Mouse (Mus musculus) liver, embryonic 12.5 days (tissue): ENCODE measurements around the gene Snx12. TPM values are rescaled to one million over a fixed set of nuclear protein-coding genes. Genes with fewer than 3 reads are reported as not detected.

Experiments used
- ATAC-seq: fragments of 200-750 bp; cut with Nextera tagmentation; 2 replicates; pipeline ENCODE4 v1.8.0; 2017; ENCODE audit warnings: moderate number of reproducible peaks, mild to moderate bottlenecking, moderate library complexity
- H3K27ac ChIP-seq: fragments of 300-500 bp; sonication (generic); 2 replicates; pipeline ENCODE4 v1.5.1; 2016; ENCODE audit warnings: mild to moderate bottlenecking
- H3K27me3 ChIP-seq: fragments of 300-500 bp; sonication (generic); replicated peaks from 2 replicates; pipeline ENCODE4 v1.6.1; 2016; ENCODE audit warnings: mild to moderate bottlenecking, moderate library complexity
- H3K36me3 ChIP-seq: fragments of 300-500 bp; sonication (generic); 2 replicates; pipeline ENCODE4 v1.6.1; 2016; ENCODE audit warnings: mild to moderate bottlenecking, moderate library complexity
- H3K4me1 ChIP-seq: fragments of 300-500 bp; sonication (generic); 2 replicates; pipeline ENCODE4 v1.6.1; 2016
- H3K4me2 ChIP-seq: fragments of 300-500 bp; sonication (generic); 2 replicates; pipeline ENCODE4 v1.6.1; 2016; ENCODE audit warnings: mild to moderate bottlenecking, moderate library complexity
- H3K4me3 ChIP-seq: fragments of 300-500 bp; sonication (generic); 2 replicates; pipeline ENCODE4 v1.5.1; 2016; ENCODE audit warnings: mild to moderate bottlenecking, moderate library complexity
- H3K9ac ChIP-seq: fragments of 300-500 bp; sonication (generic); 2 replicates; pipeline ENCODE4 v1.6.1; 2016; ENCODE audit warnings: mild to moderate bottlenecking, moderate library complexity
- H3K9me3 ChIP-seq: fragments of 300-500 bp; sonication (generic); replicated peaks from 2 replicates; pipeline ENCODE4 v1.6.1; 2016; ENCODE audit warnings: mild to moderate bottlenecking, moderate library complexity
- WGBS: fragments of 180-500 bp; shearing (Covaris S2); methylation state at CpG from one replicate; pipeline ENCODE4 v1.1.7; 2016; ENCODE audit not compliant: insufficient replicate concordance; 5-methylcytosine and 5-hydroxymethylcytosine counted together
- polyA plus RNA-seq: library from polyadenylated mRNA; unstranded; fragments of >200 nt; fragmentation: Nextera tagmentation; extraction: Ambion mirVana; gene quantifications from 2 replicates; pipeline ENCODE4 v1.2.1, GENCODE M21; 2016

Gene Snx12
- 22.0 and 23.0 TPM in 2 replicates for polyA plus RNA-seq

GRCm38 (mm10) chrX:101221834-101222795 is at the start of gene Snx12:
Snx12 (minus strand) TSS chrX:101222563.
- 7% methylated on average over 55 of the region's 55 CpGs for WGBS
- peak; percentile 94 for ATAC-seq
- H3K9me3 ChIP-seq: no peaks in the 10 kb centered on the region
- peak within 1 kb of the TSS; percentile 69 for H3K9ac ChIP-seq
- no peaks in the 10 kb centered on the region; the same call in 1 of the 2 replicates for H3K4me1 ChIP-seq
- peaks cover 18% of the 10 kb centered on the region for H3K27me3 ChIP-seq
- peak within 1 kb of the TSS; percentile 45 for H3K27ac ChIP-seq
- H3K36me3 ChIP-seq: no peaks in the 10 kb centered on the region
- peak within 1 kb of the TSS; percentile 70 for H3K4me2 ChIP-seq
- peak within 1 kb of the TSS; percentile 69 for H3K4me3 ChIP-seq

GRCm38 (mm10) chrX:101268755-101269124 is 46.4 kb upstream of the Snx12 start, which contains the start of gene Gm20489:
Gm20489 (minus strand) TSS chrX:101269023.
- peak within 1 kb of the TSS; percentile 32 for H3K4me2 ChIP-seq
- no peak for ATAC-seq
- H3K9ac ChIP-seq: no peak within 1 kb of the TSS
- H3K27ac ChIP-seq: no peak within 1 kb of the TSS
- peaks cover 39% of the 10 kb centered on the region for H3K4me1 ChIP-seq
- H3K27me3 ChIP-seq: peaks cover 30% of the 10 kb centered on the region
- WGBS: 25% methylated on average over 3 of the region's 3 CpGs
- H3K36me3 ChIP-seq: no peaks in the 10 kb centered on the region
- no peaks in the 10 kb centered on the region for H3K9me3 ChIP-seq
- 0 out of 2 replicates have a peak within 1 kb of the TSS, but pooled peaks have one; percentile 7 for H3K4me3 ChIP-seq

GRCm38 (mm10) chrX:101268025-101268754 is 45.8 kb upstream of the Snx12 start, which contains the start of gene Il2rg:
Il2rg (minus strand) TSS chrX:101268255.
- Histone ChIP-seq H3K4me1 (peaks cover 34% of the 10 kb centered on the region), H3K4me2 (peak within 1 kb of the TSS; percentile 32), H3K9me3 (no peaks in the 10 kb centered on the region), H3K4me3 (peak within 1 kb of the TSS; percentile 7; the same call in 1 of the 2 replicates), H3K9ac (no peak within 1 kb of the TSS), H3K27ac (no peak within 1 kb of the TSS), H3K27me3 (peaks cover 25% of the 10 kb centered on the region), H3K36me3 (no peaks in the 10 kb centered on the region)
- WGBS: 11% methylated on average over 5 of the region's 5 CpGs
- peak; percentile 51; the same call in 1 of the 2 replicates for ATAC-seq

- H3K36me3 ChIP-seq: no peaks in the 10 kb centered on the region
- peaks cover 19% of the 10 kb centered on the region for H3K27me3 ChIP-seq
- ATAC-seq: no peak
- 82% methylated on average over 6 of the region's 6 CpGs for WGBS
- no peak overlapping the region for H3K4me3 ChIP-seq
- no peak overlapping the region for H3K4me2 ChIP-seq
- H3K27ac ChIP-seq: no peak overlapping the region
- peaks cover 31% of the 10 kb centered on the region for H3K4me1 ChIP-seq
- H3K9ac ChIP-seq: no peak overlapping the region
- no peaks in the 10 kb centered on the region for H3K9me3 ChIP-seq
Observed at GRCm38 (mm10) chrX:101266631-101267030, 44.3 kb upstream of the Snx12 start.

GRCm38 (mm10) chrX:101263892-101264291 is 41.5 kb upstream of the Snx12 start, which contains the start of gene Gm614:
Gm614 (minus strand) TSS chrX:101263992.
- 100% methylated on average over 1 of the region's 1 CpGs for WGBS
- H3K4me3 ChIP-seq: no peak within 1 kb of the TSS
- peaks cover 19% of the 10 kb centered on the region for H3K27me3 ChIP-seq
- no peaks in the 10 kb centered on the region for H3K9me3 ChIP-seq
- H3K36me3 ChIP-seq: peaks cover 7% of the 10 kb centered on the region
- ATAC-seq: no peak
- H3K27ac ChIP-seq: no peak within 1 kb of the TSS
- H3K9ac ChIP-seq: no peak within 1 kb of the TSS
- H3K4me1 ChIP-seq: peaks cover 43% of the 10 kb centered on the region
- no peak within 1 kb of the TSS for H3K4me2 ChIP-seq

GRCm38 (mm10) chrX:101260441-101261325 is 38.3 kb upstream of the Snx12 start:
- Histone ChIP-seq H3K9ac (no peak overlapping the region), H3K4me3 (no peak overlapping the region), H3K27me3 (peaks cover 9% of the 10 kb centered on the region; the same call in 1 of the 2 replicates), H3K4me1 (peaks cover 37% of the 10 kb centered on the region), H3K36me3 (peaks cover 20% of the 10 kb centered on the region), H3K4me2 (peak overlapping the region; percentile 28), H3K9me3 (no peaks in the 10 kb centered on the region), H3K27ac (0 out of 2 replicates have a peak overlapping the region, but pooled peaks have one; percentile 30)
- 21% methylated on average over 11 of the region's 13 CpGs for WGBS
- ATAC-seq: peak; percentile 57

GRCm38 (mm10) chrX:101256603-101257002 is 34.2 kb upstream of the Snx12 start:
- Histone ChIP-seq H3K27ac (no peak overlapping the region), H3K9ac (no peak overlapping the region), H3K4me2 (peak overlapping the region; percentile 78; the same call in 1 of the 2 replicates), H3K36me3 (peaks cover 20% of the 10 kb centered on the region), H3K27me3 (peaks cover 13% of the 10 kb centered on the region; the same call in 1 of the 2 replicates), H3K9me3 (no peaks in the 10 kb centered on the region; the same call in 1 of the 2 replicates), H3K4me3 (no peak overlapping the region), H3K4me1 (peaks cover 30% of the 10 kb centered on the region)
- ATAC-seq: no peak
- 75% methylated on average over 13 of the region's 13 CpGs for WGBS

GRCm38 (mm10) chrX:101254740-101255139 is 32.4 kb upstream of the Snx12 start:
- H3K4me2 ChIP-seq: peak overlapping the region; percentile 78
- ATAC-seq: peak; percentile 24
- 5% methylated on average over 26 of the region's 26 CpGs for WGBS

GRCm38 (mm10) chrX:101253952-101254729 is 31.8 kb upstream of the Snx12 start, which contains the start of gene Foxo4:
Foxo4 (plus strand) TSS chrX:101254528.
- H3K27ac ChIP-seq: peak within 1 kb of the TSS; percentile 84
- peak; percentile 93 for ATAC-seq
- H3K4me2 ChIP-seq: peak within 1 kb of the TSS; percentile 78
- WGBS: 8% methylated on average over 47 of the region's 47 CpGs
- H3K9ac ChIP-seq: peak within 1 kb of the TSS; percentile 81
- peaks cover 15% of the 10 kb centered on the region for H3K36me3 ChIP-seq
- no peaks in the 10 kb centered on the region; the same call in 1 of the 2 replicates for H3K9me3 ChIP-seq
- H3K4me1 ChIP-seq: peaks cover 18% of the 10 kb centered on the region; the same call in 1 of the 2 replicates
- H3K4me3 ChIP-seq: peak within 1 kb of the TSS; percentile 68
- peaks cover 13% of the 10 kb centered on the region; the same call in 1 of the 2 replicates for H3K27me3 ChIP-seq

More at GRCm38 (mm10) chrX:101254740-101255139, 32.4 kb upstream of the Snx12 start:
- peak overlapping the region; percentile 68 for H3K4me3 ChIP-seq
- H3K27me3 ChIP-seq: peaks cover 13% of the 10 kb centered on the region; the same call in 1 of the 2 replicates
- peaks cover 18% of the 10 kb centered on the region; the same call in 1 of the 2 replicates for H3K4me1 ChIP-seq
- H3K36me3 ChIP-seq: peaks cover 20% of the 10 kb centered on the region
- H3K27ac ChIP-seq: peak overlapping the region; percentile 84
- H3K9me3 ChIP-seq: no peaks in the 10 kb centered on the region; the same call in 1 of the 2 replicates
- H3K9ac ChIP-seq: peak overlapping the region; percentile 81

GRCm38 (mm10) chrX:101245011-101245410 is 22.6 kb upstream of the Snx12 start:
- no peak overlapping the region for H3K9ac ChIP-seq
- no peak for ATAC-seq
- H3K27ac ChIP-seq: no peak overlapping the region
- no peaks in the 10 kb centered on the region for H3K36me3 ChIP-seq
- WGBS: 5% methylated on average over 1 of the region's 1 CpGs
- no peak overlapping the region for H3K4me3 ChIP-seq
- peaks cover 19% of the 10 kb centered on the region; the same call in 1 of the 2 replicates for H3K27me3 ChIP-seq
- no peak overlapping the region for H3K4me2 ChIP-seq
- no peaks in the 10 kb centered on the region for H3K4me1 ChIP-seq
- no peaks in the 10 kb centered on the region for H3K9me3 ChIP-seq
